Mouse (Mus musculus) spleen, adult 2 months (tissue): ENCODE results near the gene Rps6kb2. TPM values are rescaled to one million over a fixed set of nuclear protein-coding genes. Genes with fewer than 3 reads are reported as not detected.

Experiments
- DNase-seq, 2 experiments: peaks; one replicate each; pipeline versions ENCODE4 v3.0.0 to v3.0.0-alpha.2; 2012 to 2021; ENCODE audit warnings: low spot score in 2 of 2, low read depth in 1 of 2
- H3K27ac ChIP-seq: fragments of 200-500 bp; 2 replicates; pipeline ENCODE4 v1.5.1; 2012; ENCODE audit warnings: low read length, inconsistent platforms; ENCODE audit not compliant: insufficient read depth
- H3K27me3 ChIP-seq: fragments of 200-500 bp; 2 replicates; pipeline ENCODE4 v1.6.1; 2012; ENCODE audit warnings: mild to moderate bottlenecking, moderate library complexity, low read length, inconsistent platforms; ENCODE audit not compliant: control insufficient read depth, insufficient read depth
- H3K36me3 ChIP-seq: fragments of 200-500 bp; 2 replicates; pipeline ENCODE4 v1.6.1; 2012; ENCODE audit warnings: mild to moderate bottlenecking, low read length, inconsistent platforms; ENCODE audit not compliant: control insufficient read depth, insufficient read depth
- H3K4me1 ChIP-seq: fragments of 200-500 bp; 2 replicates; pipeline ENCODE4 v1.6.1; 2011; ENCODE audit warnings: inconsistent platforms; ENCODE audit not compliant: control insufficient read depth, insufficient read depth, insufficient read length
- H3K4me3 ChIP-seq: fragments of 200-500 bp; 2 replicates; pipeline ENCODE4 v1.5.1; 2011; ENCODE audit warnings: mild to moderate bottlenecking, inconsistent platforms; ENCODE audit not compliant: insufficient read depth, insufficient read length; ENCODE audit errors: extremely low read depth
- CTCF ChIP-seq: fragments of 200-500 bp; IDR thresholded peaks from 2 replicates; pipeline ENCODE4 v1.5.1; 2011; ENCODE audit warnings: mild to moderate bottlenecking, inconsistent platforms; ENCODE audit not compliant: insufficient read depth, insufficient read length, insufficient replicate concordance; ENCODE audit errors: extremely low read depth
- POLR2A ChIP-seq: fragments of 200-500 bp; IDR thresholded peaks from 2 replicates; pipeline ENCODE4 v1.6.1; 2011; ENCODE audit warnings: low read depth, low read length, inconsistent platforms
- WGBS: fragments of 180-500 bp; shearing (Covaris S2); methylation state at CpG from one replicate; pipeline ENCODE4 v1.1.7; 2018; 5-methylcytosine and 5-hydroxymethylcytosine counted together
- polyA plus RNA-seq: library from polyadenylated mRNA; depleted of rRNA; stranded (reverse); fragments of >200 nt; gene quantifications from 2 replicates; pipeline ENCODE4 v1.2.3, GENCODE M21; 2012

Gene Rps6kb2
- polyA plus RNA-seq, 1 experiment, result 40.7 TPM

DNA sequence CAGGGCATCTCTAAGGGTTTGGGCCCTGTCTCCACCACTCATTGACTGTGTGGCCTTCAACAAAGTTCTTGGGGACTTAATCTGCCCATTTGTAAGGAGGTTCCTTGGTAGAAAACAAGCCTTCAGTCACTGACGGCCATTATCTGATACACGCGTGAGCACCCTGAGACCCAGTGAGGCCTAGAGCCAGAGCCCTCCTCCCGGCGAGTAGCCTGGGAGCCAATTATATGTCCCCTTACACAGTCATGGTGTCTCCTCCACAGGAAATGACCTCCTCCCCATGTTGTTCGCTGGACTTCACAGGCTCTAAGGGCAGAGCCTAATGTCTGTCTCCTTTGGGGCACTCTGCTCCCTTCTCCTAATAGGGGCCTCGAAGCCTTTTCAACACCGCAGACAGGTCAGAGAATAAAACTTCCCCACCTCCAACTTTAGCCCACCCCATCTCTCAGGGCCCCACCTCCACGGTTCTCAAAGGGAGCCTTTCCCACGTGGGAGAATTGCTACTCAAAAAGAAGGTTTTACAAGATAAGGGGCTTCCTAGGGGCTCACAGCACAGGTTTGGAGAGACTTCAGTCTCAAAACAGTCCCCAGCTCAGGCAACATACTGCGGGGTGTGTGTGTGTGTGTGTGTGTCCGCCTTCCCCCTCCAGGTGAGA, 16.7 kb downstream of the Rps6kb2 start:
- no peak for DNase-seq
- H3K4me3 ChIP-seq, result no peak overlapping the region
- peaks cover 11% of the 10 kb centered on the region; the same call in 1 of the 2 replicates for H3K36me3 ChIP-seq
- peak overlapping the region; percentile 55 for H3K27ac ChIP-seq
- 82% methylated on average over 12 of the region's 12 CpGs for WGBS
- H3K4me1 ChIP-seq, result peaks cover 58% of the 10 kb centered on the region
- TF ChIP-seq POLR2A (no peak), CTCF (no peak)
- H3K27me3 ChIP-seq, result no peaks in the 10 kb centered on the region

DNA sequence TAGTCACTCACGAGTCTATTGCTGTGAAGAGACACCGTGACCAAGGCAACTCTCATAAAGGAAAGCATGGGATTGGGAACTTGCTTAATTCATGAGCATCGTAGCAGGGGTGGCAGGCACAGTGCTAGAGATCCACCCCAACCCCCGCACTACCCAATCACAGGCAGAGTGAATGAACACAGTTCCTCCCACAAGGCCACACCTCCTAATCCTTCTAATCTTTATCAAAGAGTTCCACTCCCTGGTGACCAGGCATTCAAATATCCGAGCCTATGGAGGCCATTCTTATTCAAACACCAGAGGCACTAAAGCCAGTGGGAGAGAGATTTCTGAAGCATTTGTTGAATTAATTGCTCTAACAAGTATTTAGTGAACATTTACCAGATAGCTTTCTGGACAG, 17.2 kb downstream of the Rps6kb2 start:
- H3K27ac ChIP-seq, result no peak overlapping the region
- H3K4me1 ChIP-seq, result peaks cover 58% of the 10 kb centered on the region
- no peaks in the 10 kb centered on the region for H3K27me3 ChIP-seq
- DNase-seq, result no peak
- TF ChIP-seq CTCF (no peak), POLR2A (no peak)
- no peak overlapping the region for H3K4me3 ChIP-seq
- peaks cover 7% of the 10 kb centered on the region; the same call in 1 of the 2 replicates for H3K36me3 ChIP-seq
- 98% methylated on average over 5 of the region's 5 CpGs for WGBS

DNA sequence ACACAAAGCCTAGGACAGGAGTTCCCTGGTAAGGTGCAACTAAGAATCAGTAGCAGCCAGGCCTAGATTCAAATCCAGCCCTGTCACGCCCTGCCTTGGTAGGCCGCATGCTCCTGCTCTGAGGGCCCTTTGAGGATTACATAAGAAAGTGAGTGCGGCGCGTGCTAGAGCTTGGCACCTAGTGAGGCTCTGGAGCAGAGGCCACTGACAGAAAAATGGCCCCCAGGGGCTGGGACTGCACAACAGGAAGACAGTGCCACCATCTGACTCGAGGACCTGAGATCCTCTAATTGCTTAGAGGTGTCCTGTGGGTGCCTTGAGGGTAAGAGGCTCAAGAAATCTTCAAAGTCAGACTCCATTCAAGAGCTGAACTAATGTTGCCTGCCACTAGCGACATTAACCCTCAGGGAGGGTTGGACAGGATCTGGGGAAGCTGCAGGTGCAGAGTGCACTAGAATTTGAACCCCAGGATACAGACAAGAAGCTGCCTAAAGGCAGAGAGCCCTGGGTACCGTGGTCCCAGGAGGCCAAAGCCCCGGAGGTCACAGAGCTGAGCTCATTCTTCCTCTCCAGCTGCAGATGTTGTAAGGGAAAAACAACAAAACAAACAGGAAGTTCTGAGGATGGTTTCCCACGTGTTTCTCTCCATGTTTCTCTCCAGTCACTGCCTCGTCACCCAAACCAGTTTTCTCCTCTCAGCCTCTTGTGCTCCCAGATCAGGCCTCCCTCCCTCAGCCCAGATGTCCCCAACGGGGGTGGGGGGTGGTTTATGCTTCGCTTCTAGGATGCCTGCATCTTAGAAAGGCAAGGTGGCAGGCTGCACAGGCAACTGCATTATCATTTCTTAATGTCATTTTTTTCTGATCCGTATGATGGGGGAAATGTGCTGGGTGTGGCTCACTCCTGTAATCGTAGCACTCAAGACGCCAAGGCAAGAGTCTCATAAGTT, 18.3 kb downstream of the Rps6kb2 start:
- TF ChIP-seq POLR2A (no peak), CTCF (no peak)
- Histone ChIP-seq H3K4me3 (no peak overlapping the region), H3K36me3 (no peaks in the 10 kb centered on the region), H3K4me1 (peaks cover 51% of the 10 kb centered on the region), H3K27me3 (no peaks in the 10 kb centered on the region), H3K27ac (peak overlapping the region; percentile 77)
- WGBS, result 30% methylated on average over 16 of the region's 16 CpGs
- peak in 1 of 2 experiments; percentile 66 for DNase-seq

DNA sequence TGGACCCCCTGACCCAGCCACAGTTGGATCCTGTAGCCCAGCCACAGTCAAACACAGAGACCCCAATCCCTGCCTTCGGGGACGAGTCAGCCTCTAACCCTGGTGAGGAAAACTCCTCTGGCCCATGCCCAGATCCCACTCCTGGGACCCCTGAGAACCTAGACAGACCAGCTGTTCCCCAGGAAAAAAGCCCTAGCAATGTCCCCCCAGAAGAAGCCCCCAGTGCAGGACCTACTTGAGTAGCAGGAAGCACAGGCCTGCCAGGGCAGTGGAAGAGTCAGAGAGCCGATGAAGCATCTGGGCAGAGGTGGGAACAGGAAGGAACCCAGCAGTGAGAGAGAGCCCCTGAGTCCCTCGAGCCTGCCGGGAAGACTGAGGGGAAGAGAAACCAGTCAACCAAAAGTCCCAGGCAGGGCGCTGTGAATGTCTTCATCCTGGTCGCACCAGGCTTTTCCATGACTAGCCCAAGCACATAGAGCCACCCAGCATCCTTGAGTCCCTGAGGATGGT, 19.3 kb downstream of the Rps6kb2 start, which contains the start of gene Cabp4:
Cabp4 (minus strand) TSS at position 275 of the 510 bp plus-strand sequence.
- Histone ChIP-seq H3K27me3 (no peaks in the 10 kb centered on the region), H3K4me3 (no peak within 1 kb of the TSS), H3K27ac (peak within 1 kb of the TSS; percentile 77), H3K4me1 (peaks cover 48% of the 10 kb centered on the region), H3K36me3 (no peaks in the 10 kb centered on the region)
- DNase-seq, result no peak
- WGBS, result 41% methylated on average over 7 of the region's 7 CpGs
- TF ChIP-seq POLR2A, result no peak
- no peak for TF ChIP-seq CTCF

DNA sequence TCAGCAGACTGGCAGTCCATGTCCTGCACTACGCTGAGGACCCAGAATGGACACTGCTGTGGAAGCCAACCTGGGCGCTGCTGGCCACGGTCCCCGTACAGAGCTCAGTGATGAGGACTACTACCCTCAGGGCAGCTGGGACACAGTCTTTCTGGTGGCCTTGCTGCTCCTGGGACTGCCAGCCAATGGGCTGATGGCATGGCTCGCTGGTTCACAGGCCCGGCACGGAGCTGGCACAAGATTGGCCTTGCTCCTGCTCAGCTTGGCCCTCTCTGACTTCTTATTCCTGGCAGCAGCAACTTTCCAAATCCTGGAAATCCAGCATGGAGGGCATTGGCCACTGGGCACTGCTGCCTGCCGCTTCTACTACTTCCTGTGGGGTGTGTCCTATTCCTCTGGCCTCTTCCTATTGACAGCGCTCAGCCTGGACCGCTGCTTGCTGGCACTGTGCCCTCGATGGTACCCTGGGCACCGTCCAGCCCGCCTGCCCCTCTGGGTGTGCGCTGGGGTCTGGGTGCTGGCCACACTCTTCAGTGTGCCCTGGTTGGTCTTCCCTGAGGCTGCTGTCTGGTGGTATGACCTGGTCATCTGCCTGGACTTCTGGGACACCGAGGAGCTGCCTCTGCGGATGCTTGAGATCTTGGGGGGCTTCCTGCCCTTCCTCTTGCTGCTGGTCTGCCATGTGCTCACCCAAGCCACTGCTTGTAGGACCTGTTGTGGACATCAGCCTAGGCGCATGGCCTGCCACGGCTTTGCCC, 20.6 kb downstream of the Rps6kb2 start:
- 0 out of 2 replicates have a peak overlapping the region, but pooled peaks have one; percentile 2 for H3K27ac ChIP-seq
- WGBS, result 90% methylated on average over 18 of the region's 18 CpGs
- no peak overlapping the region for H3K4me3 ChIP-seq
- DNase-seq, result no peak
- no peaks in the 10 kb centered on the region for H3K27me3 ChIP-seq
- TF ChIP-seq POLR2A (no peak), CTCF (no peak)
- H3K36me3 ChIP-seq, result no peaks in the 10 kb centered on the region
- peaks cover 54% of the 10 kb centered on the region for H3K4me1 ChIP-seq

DNA sequence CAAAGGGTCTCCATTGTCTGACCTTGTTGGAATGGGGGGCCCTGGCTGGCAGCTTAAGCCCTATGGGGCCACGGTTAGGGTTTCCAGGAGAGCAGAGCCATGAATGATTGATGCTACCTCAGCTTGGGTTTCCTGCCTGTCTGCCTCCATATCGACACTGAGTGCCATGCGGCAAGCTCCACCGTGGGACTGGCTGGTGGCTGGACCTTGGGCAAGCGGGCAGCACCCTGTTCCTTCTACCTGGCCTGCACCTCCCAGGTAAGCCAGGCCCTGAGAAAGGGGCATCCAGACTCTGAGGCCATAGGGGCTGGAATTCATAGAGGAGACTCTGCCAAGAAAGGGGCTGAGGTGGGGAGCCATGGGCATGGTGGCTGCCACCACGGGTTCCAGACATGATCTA, 23.0 kb downstream of the Rps6kb2 start:
- 79% methylated on average over 6 of the region's 6 CpGs for WGBS
- Histone ChIP-seq H3K4me3 (no peak overlapping the region), H3K4me1 (peaks cover 43% of the 10 kb centered on the region)

More for the DNA sequence above, 23.0 kb downstream of the Rps6kb2 start:
- Histone ChIP-seq H3K36me3 (no peaks in the 10 kb centered on the region), H3K27ac (no peak overlapping the region), H3K27me3 (no peaks in the 10 kb centered on the region)
- DNase-seq, result no peak
- TF ChIP-seq POLR2A (no peak), CTCF (no peak)
